Mouse (Mus musculus) E14TG2a.4 (cell line): ENCODE data around the gene Cd63.
A peak's percentile ranks its signal among the peaks of the same experiment; 100 is the strongest.

Experiments used
- H3K27me3 ChIP-seq: 2 replicates; pipeline ENCODE4 v1.6.1; 2014; ENCODE audit warnings: low read length, control low read depth; ENCODE audit not compliant: insufficient read depth
- H3K36me3 ChIP-seq: 2 replicates; pipeline ENCODE4 v1.6.1; 2014; ENCODE audit warnings: low read length, control low read depth; ENCODE audit not compliant: insufficient read depth
- H3K4me1 ChIP-seq: replicated peaks from 2 replicates; pipeline ENCODE4 v1.6.1; 2014; ENCODE audit warnings: low read depth, low read length, control low read depth
- H3K4me3 ChIP-seq: replicated peaks from 2 replicates; pipeline ENCODE4 v1.5.1; 2014; ENCODE audit warnings: mild to moderate bottlenecking, low read length
- H3K9me3 ChIP-seq: 2 replicates; pipeline ENCODE4 v1.6.1; 2014; ENCODE audit warnings: low read length, control low read depth
- CTCF ChIP-seq: conservative IDR thresholded peaks from 2 replicates; pipeline ENCODE4 v1.5.1; 2014; ENCODE audit warnings: low read length
- NANOG ChIP-seq: IDR thresholded peaks from 2 replicates; pipeline ENCODE4 v1.6.1; 2014; ENCODE audit warnings: borderline replicate concordance, low read length, mixed read lengths
- POU5F1 ChIP-seq: IDR thresholded peaks from 2 replicates; pipeline ENCODE4 v1.6.1; 2014; ENCODE audit warnings: low read length, borderline replicate concordance

Gene Cd63

GRCm38 (mm10) chr10:128938974-128939373 is 38.2 kb downstream of the Cd63 start:
- TF ChIP-seq CTCF (no peak), POU5F1 (no peak), NANOG (no peak)
- Histone ChIP-seq H3K4me3 (no peak overlapping the region), H3K36me3 (no peaks in the 10 kb centered on the region), H3K27me3 (peaks cover 63% of the 10 kb centered on the region), H3K4me1 (peaks cover 12% of the 10 kb centered on the region), H3K9me3 (no peaks in the 10 kb centered on the region)

DNA sequence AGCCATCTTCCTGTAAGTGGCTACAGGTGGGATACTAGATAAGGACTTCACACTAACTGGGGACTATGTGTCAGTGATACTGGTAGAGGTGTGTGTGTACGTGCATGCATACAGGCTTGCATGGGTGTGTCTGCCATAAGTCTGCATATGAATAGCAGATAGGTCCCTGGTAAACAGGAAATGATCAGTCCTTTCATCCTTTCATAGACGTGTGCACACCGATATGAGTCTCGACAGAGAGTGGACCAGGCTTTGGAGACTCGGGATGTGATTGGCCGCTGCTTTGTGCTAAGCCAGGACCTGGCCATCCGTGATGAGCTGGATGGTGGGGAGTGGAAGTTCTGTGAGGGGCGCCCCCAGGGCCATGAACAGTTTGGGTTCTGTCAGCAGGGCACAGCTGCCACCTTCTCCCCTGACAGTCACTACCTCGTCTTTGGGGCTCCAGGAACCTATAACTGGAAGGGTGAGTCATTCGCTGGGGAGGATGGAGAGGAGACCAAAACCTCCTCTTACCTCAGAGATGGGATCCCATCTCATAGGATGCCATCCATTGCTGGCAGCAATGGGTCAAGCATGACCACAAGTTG is 39.8 kb downstream of the Cd63 start:
- Histone ChIP-seq H3K4me1 (0 out of 2 replicates have a peak, but pooled peaks cover 2% of the 10 kb centered on the region), H3K9me3 (no peaks in the 10 kb centered on the region), H3K27me3 (peaks cover 47% of the 10 kb centered on the region), H3K36me3 (no peaks in the 10 kb centered on the region), H3K4me3 (no peak overlapping the region)
- TF ChIP-seq NANOG (no peak), CTCF (no peak), POU5F1 (no peak)

GRCm38 (mm10) chr10:128945675-128946074 is 44.9 kb downstream of the Cd63 start:
- TF ChIP-seq POU5F1: no peak
- TF ChIP-seq CTCF: peak; percentile 55
- Histone ChIP-seq H3K9me3 (peaks cover 4% of the 10 kb centered on the region; the same call in 1 of the 2 replicates), H3K27me3 (peaks cover 24% of the 10 kb centered on the region), H3K4me3 (no peak overlapping the region), H3K36me3 (no peaks in the 10 kb centered on the region), H3K4me1 (peaks cover 17% of the 10 kb centered on the region)

DNA sequence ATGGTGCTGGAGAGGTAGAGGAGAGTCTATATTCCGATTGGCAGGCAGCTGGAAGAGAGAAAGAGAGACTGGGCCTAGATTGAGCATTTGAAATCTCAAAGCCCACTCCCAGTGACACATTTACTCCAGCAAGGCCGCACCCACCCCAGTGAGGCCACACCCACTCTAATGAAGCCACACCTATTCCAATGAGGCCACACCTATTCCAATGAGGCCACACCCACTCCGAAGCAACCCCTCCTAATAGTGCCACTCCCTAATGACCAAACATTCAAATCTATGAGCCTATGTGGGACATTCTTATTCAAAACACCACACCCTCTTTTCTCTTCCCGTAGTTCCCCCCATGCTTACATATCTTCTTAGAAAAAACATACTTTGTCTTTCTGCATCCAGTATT is 46.7 kb downstream of the Cd63 start:
- H3K9me3 ChIP-seq: peaks cover 4% of the 10 kb centered on the region; the same call in 1 of the 2 replicates
- H3K27me3 ChIP-seq: peaks cover 16% of the 10 kb centered on the region
- TF ChIP-seq POU5F1: no peak
- no peak for TF ChIP-seq NANOG
- TF ChIP-seq CTCF: no peak
- H3K4me1 ChIP-seq: peaks cover 15% of the 10 kb centered on the region
- no peak overlapping the region for H3K4me3 ChIP-seq
- no peaks in the 10 kb centered on the region for H3K36me3 ChIP-seq

DNA sequence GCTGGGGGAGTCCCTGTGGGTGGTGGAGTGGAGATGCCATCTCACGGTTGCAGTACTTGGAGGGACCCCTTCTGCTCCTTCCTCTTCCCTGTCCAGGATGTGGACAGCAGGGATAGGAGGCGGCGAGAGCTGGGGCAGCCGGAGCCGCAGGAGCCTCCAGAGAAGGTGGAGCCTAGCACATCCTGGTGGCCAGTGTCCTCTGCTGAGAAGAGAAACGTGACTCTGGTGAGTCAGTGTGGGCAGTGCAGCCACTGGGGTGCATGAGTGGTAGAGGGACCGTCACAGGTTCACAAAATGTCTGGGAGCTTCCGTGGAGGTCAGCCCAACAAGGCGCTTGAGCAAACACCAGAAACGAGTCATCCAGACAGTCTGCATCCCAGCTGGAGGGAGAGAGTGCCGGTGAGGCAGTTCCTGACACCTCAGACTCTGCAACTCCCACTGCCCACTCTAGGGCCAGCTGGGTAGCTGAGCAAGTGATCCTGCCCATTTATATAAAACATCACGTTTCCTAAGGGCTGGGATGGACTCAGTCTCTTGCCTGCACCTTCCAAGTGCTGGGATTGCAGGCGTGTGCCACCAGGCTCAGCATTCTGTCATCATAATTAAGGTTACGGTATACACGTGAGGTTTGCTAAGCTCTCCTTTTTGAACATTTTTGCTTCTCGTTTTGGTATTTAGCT is 49.6 kb downstream of the Cd63 start:
- no peak overlapping the region for H3K4me3 ChIP-seq
- H3K9me3 ChIP-seq: peaks cover 4% of the 10 kb centered on the region; the same call in 1 of the 2 replicates

DNA sequence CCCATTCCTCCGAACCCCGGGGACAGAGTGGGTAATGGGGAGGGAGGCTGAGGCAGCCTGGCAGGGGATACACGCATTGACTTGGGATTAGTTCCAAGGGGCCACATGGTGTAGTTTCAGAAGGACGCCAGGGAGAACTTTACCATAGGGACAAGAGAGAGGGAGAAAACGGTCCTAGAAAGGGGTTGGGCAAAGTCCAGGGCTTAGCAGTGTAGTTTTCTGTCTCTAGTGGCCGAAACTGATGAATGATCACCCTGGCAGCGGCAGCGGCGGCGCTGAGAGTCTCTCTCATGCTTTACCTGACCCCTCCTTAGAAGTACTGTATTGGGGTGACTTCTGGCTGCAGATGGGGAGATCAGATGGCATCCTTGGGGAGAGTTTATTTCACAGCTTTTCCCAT is 57.6 kb downstream of the Cd63 start:
- TF ChIP-seq NANOG: no peak
- TF ChIP-seq POU5F1: no peak
- no peak for TF ChIP-seq CTCF
- Histone ChIP-seq H3K4me3 (no peak overlapping the region), H3K36me3 (no peaks in the 10 kb centered on the region), H3K4me1 (no peaks in the 10 kb centered on the region), H3K27me3 (peaks cover 30% of the 10 kb centered on the region), H3K9me3 (no peaks in the 10 kb centered on the region)

More for the DNA sequence above, 49.6 kb downstream of the Cd63 start:
- no peaks in the 10 kb centered on the region for H3K36me3 ChIP-seq
- peaks cover 15% of the 10 kb centered on the region for H3K4me1 ChIP-seq
- no peak for TF ChIP-seq NANOG
- TF ChIP-seq CTCF: no peak
- TF ChIP-seq POU5F1: no peak
- peaks cover 16% of the 10 kb centered on the region; the same call in 1 of the 2 replicates for H3K27me3 ChIP-seq

GRCm38 (mm10) chr10:128960142-128960541 is 59.4 kb downstream of the Cd63 start:
- no peaks in the 10 kb centered on the region for H3K36me3 ChIP-seq
- no peak overlapping the region for H3K4me3 ChIP-seq
- TF ChIP-seq NANOG (no peak), CTCF (no peak), POU5F1 (no peak)
- peaks cover 25% of the 10 kb centered on the region for H3K27me3 ChIP-seq
- H3K4me1 ChIP-seq: no peaks in the 10 kb centered on the region
- no peaks in the 10 kb centered on the region for H3K9me3 ChIP-seq

DNA sequence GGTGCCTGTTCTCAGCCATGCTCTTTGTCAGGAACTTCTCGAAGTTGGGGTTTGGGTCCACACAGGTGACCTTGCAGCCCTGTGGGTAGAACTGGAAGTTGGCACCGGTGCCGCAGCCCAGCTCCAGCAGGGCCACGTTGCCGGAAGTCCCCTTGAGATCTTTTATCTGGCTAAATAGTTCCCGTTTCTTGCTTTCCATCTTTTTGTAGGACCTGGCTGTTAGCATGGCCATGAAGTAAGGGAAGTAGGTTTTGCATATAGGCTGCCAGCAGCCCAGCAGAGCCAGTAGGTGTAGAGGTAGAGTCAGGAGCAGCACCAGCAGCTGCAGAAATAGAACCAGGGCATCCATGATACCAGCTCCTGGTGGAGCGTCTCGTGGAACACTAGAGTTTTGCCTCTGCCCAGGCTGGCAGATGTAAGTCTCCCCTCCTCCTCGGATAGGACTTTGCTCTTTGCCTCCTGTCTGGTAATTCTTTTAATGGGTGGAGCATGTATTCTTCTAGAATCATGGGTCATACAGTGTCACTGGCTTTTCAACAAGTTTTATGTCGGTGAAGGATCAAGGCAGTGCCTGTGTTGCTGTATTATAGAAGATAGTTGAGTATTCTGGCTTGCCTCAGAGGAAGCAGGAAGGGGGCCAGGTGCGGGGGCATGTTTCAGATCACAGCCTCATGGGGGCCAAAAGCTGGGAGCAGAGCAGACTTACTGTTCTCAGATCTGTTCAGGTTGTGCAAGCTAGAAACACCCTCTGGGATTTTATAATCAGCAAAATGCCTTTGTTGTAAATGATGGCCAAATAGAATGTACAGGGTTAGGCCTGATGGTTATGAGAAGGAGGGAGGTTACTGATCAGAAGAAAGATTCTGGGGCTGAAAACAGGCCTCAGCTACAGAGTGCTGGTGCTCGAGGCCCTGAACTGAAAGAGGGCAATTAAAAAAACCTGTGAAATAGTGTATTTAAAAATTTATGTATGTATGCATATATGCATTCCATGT is 60.1 kb downstream of the Cd63 start, which contains the start of gene Mettl7b:
Mettl7b (minus strand) TSS at position 399 of the 995 bp plus-strand sequence.
- no peak for TF ChIP-seq CTCF
- TF ChIP-seq NANOG: no peak
- no peak for TF ChIP-seq POU5F1
- no peaks in the 10 kb centered on the region for H3K36me3 ChIP-seq
- H3K4me3 ChIP-seq: no peak within 1 kb of the TSS

More for the DNA sequence above, 60.1 kb downstream of the Cd63 start, which contains the start of gene Mettl7b:
- no peaks in the 10 kb centered on the region for H3K4me1 ChIP-seq
- no peaks in the 10 kb centered on the region for H3K9me3 ChIP-seq
- H3K27me3 ChIP-seq: peaks cover 25% of the 10 kb centered on the region
